Mouse (Mus musculus) limb, embryonic 14.5 days (tissue): ENCODE results near the gene Net1. TPM values are rescaled to one million over a fixed set of nuclear protein-coding genes. Genes with fewer than 3 reads are reported as not detected.

Source experiments
- ATAC-seq: fragments of 200-750 bp; cut with Nextera tagmentation; 2 replicates; pipeline ENCODE4 v1.8.0; 2017; ENCODE audit warnings: low read depth, moderate number of reproducible peaks, moderate TSS enrichment; ENCODE audit not compliant: low FRiP score
- DNase-seq: peaks from one replicate; pipeline ENCODE4 v3.0.0-alpha.2; 2015; ENCODE audit warnings: low spot score
- H3K27ac ChIP-seq: fragments of 300-500 bp; sonication (generic); replicated peaks from 2 replicates; pipeline ENCODE4 v1.5.1; 2014; ENCODE audit warnings: low read depth, mild to moderate bottlenecking, low read length, moderate library complexity, mixed read lengths
- H3K27me3 ChIP-seq: fragments of 300-500 bp; sonication (generic); 2 replicates; pipeline ENCODE4 v1.6.1; 2014; ENCODE audit warnings: low read length, mixed read lengths; ENCODE audit not compliant: control insufficient read depth, insufficient read depth
- H3K36me3 ChIP-seq: fragments of 300-500 bp; sonication (generic); 2 replicates; pipeline ENCODE4 v1.6.1; 2014; ENCODE audit warnings: mild to moderate bottlenecking, low read length, moderate library complexity, mixed read lengths; ENCODE audit not compliant: control insufficient read depth, insufficient read depth
- H3K4me1 ChIP-seq: fragments of 300-500 bp; sonication (generic); 2 replicates; pipeline ENCODE4 v1.6.1; 2014; ENCODE audit warnings: antibody characterized with exemption, low read length, mixed read lengths; ENCODE audit not compliant: control insufficient read depth, insufficient read depth
- H3K4me2 ChIP-seq: fragments of 300-500 bp; sonication (generic); replicated peaks from 2 replicates; pipeline ENCODE4 v1.6.1; 2014; ENCODE audit warnings: low read depth, mild to moderate bottlenecking, low read length, moderate library complexity; ENCODE audit not compliant: severe bottlenecking
- H3K4me3 ChIP-seq: fragments of 300-500 bp; sonication (generic); replicated peaks from 2 replicates; pipeline ENCODE4 v1.5.1; 2014; ENCODE audit warnings: low read length
- H3K9ac ChIP-seq: fragments of 300-500 bp; sonication (generic); 2 replicates; pipeline ENCODE4 v1.6.1; 2014; ENCODE audit warnings: mild to moderate bottlenecking, low read depth, low read length, moderate library complexity; ENCODE audit not compliant: severe bottlenecking
- H3K9me3 ChIP-seq: fragments of 300-500 bp; sonication (generic); 2 replicates; pipeline ENCODE4 v1.6.1; 2016; ENCODE audit warnings: low read length; ENCODE audit not compliant: control insufficient read depth
- POLR2A ChIP-seq: fragments of 200-500 bp; IDR thresholded peaks from 2 replicates; pipeline ENCODE4 v1.8.0; 2012; ENCODE audit warnings: inconsistent platforms, mild to moderate bottlenecking, moderate library complexity, borderline replicate concordance; ENCODE audit not compliant: insufficient read depth, insufficient read length; ENCODE audit errors: extremely low read depth
- WGBS: fragments of 180-500 bp; shearing (Covaris S2); extraction: QIAGEN DNeasy Blood & Tissue Kit; methylation state at CpG from one replicate; pipeline ENCODE4 v1.1.7; 2014; 5-methylcytosine and 5-hydroxymethylcytosine counted together
- polyA plus RNA-seq, 2 experiments: library from polyadenylated mRNA; depleted of rRNA in 1 of 2; stranded (reverse) in 1 of 2; unstranded in 1 of 2; fragments of >200 nt; fragmentation: Nextera tagmentation in 1 of 2; extraction: Ambion mirVana in 1 of 2; gene quantifications; 2 replicates each; pipeline versions ENCODE4 v1.2.1 to v1.2.3; 2012 to 2014

Gene Net1
- polyA plus RNA-seq, 2 experiments, result 71.8 to 115 TPM

- Histone ChIP-seq H3K36me3 (peaks cover 25% of the 10 kb centered on the region), H3K4me2 (peak overlapping the region; percentile 54), H3K27ac (0 out of 2 replicates have a peak overlapping the region, but pooled peaks have one; percentile 22), H3K4me3 (peak overlapping the region; percentile 71), H3K9ac (peak overlapping the region; percentile 83), H3K4me1 (peaks cover 10% of the 10 kb centered on the region), H3K27me3 (no peaks in the 10 kb centered on the region), H3K9me3 (no peaks in the 10 kb centered on the region)
- WGBS, result 19% methylated on average over 8 of the region's 8 CpGs
- DNase-seq (no peak), ATAC-seq (no peak)
- TF ChIP-seq POLR2A, result no peak
These were observed 26.4 kb downstream of the Net1 start for GRCm38 (mm10) chr13:3891479-3892087.

GRCm38 (mm10) chr13:3890061-3890460 is 28.0 kb downstream of the Net1 start:
- Histone ChIP-seq H3K27me3 (no peaks in the 10 kb centered on the region), H3K9me3 (no peaks in the 10 kb centered on the region), H3K4me2 (peak overlapping the region; percentile 42), H3K4me3 (peak overlapping the region; percentile 71), H3K9ac (peak overlapping the region; percentile 31; the same call in 1 of the 2 replicates), H3K27ac (peak overlapping the region; percentile 20; the same call in 1 of the 2 replicates), H3K4me1 (peaks cover 10% of the 10 kb centered on the region), H3K36me3 (peaks cover 39% of the 10 kb centered on the region)
- ATAC-seq (peak; percentile 42), DNase-seq (peak; percentile 53)
- 27% methylated on average over 8 of the region's 8 CpGs for WGBS
- TF ChIP-seq POLR2A, result no peak

- H3K27me3 ChIP-seq, result no peaks in the 10 kb centered on the region
- no peak for ATAC-seq
- DNase-seq, result no peak
- H3K36me3 ChIP-seq, result peaks cover 49% of the 10 kb centered on the region
- no peak for TF ChIP-seq POLR2A
- H3K4me2 ChIP-seq, result 0 out of 2 replicates have a peak overlapping the region, but pooled peaks have one; percentile 42
- no peak overlapping the region for H3K4me3 ChIP-seq
- no peaks in the 10 kb centered on the region for H3K9me3 ChIP-seq
- H3K9ac ChIP-seq, result no peak overlapping the region
- no peak overlapping the region for H3K27ac ChIP-seq
- WGBS, result 90% methylated on average over 3 of the region's 3 CpGs
- peaks cover 10% of the 10 kb centered on the region for H3K4me1 ChIP-seq
These were observed 28.9 kb downstream of the Net1 start for GRCm38 (mm10) chr13:3889111-3889510.

GRCm38 (mm10) chr13:3886663-3887062 is 31.4 kb downstream of the Net1 start:
- peaks cover 70% of the 10 kb centered on the region for H3K36me3 ChIP-seq
- no peak for TF ChIP-seq POLR2A
- no peak for ATAC-seq

GRCm38 (mm10) chr13:3877679-3878220 is 40.3 kb downstream of the Net1 start:
- H3K4me1 ChIP-seq, result peaks cover 2% of the 10 kb centered on the region; the same call in 1 of the 2 replicates
- no peak overlapping the region for H3K4me2 ChIP-seq
- no peaks in the 10 kb centered on the region for H3K9me3 ChIP-seq
- no peak for TF ChIP-seq POLR2A
- H3K4me3 ChIP-seq, result no peak overlapping the region
- no peak overlapping the region for H3K9ac ChIP-seq
- H3K36me3 ChIP-seq, result peaks cover 17% of the 10 kb centered on the region
- 0 out of 2 replicates have a peak overlapping the region, but pooled peaks have one; percentile 15 for H3K27ac ChIP-seq
- H3K27me3 ChIP-seq, result no peaks in the 10 kb centered on the region
- 49% methylated on average over 4 of the region's 4 CpGs for WGBS
- no peak for ATAC-seq
- no peak for DNase-seq

More at GRCm38 (mm10) chr13:3886663-3887062, 31.4 kb downstream of the Net1 start:
- WGBS, result 96% methylated on average over 7 of the region's 7 CpGs
- peaks cover 7% of the 10 kb centered on the region; the same call in 1 of the 2 replicates for H3K4me1 ChIP-seq
- no peaks in the 10 kb centered on the region for H3K27me3 ChIP-seq
- H3K27ac ChIP-seq, result no peak overlapping the region
- no peak for DNase-seq
- H3K4me3 ChIP-seq, result no peak overlapping the region
- H3K9ac ChIP-seq, result no peak overlapping the region
- no peak overlapping the region for H3K4me2 ChIP-seq
- H3K9me3 ChIP-seq, result no peaks in the 10 kb centered on the region
